Mouse (Mus musculus) layer of hippocampus, adult 2 months (tissue): ENCODE data around the gene Dusp14. TPM values are rescaled to one million over a fixed set of nuclear protein-coding genes. Genes with fewer than 3 reads are reported as not detected.

Experiments used
- DNase-seq, 2 experiments: peaks; one replicate each; pipeline ENCODE4 v3.0.0; 2022; ENCODE audit warnings: low spot score in 2 of 2
- H3K27ac ChIP-seq: fragments of 200-600 bp; 2 replicates; pipeline ENCODE4 v1.8.1; 2022
- H3K4me3 ChIP-seq: fragments of 200-600 bp; 2 replicates; pipeline ENCODE4 v1.8.1; 2022; ENCODE audit warnings: mild to moderate bottlenecking
- CTCF ChIP-seq: fragments of 200-600 bp; conservative IDR thresholded peaks from 2 replicates; pipeline ENCODE4 v1.8.1; 2022; ENCODE audit warnings: antibody characterized with exemption, mild to moderate bottlenecking, moderate library complexity
- total RNA-seq, 2 experiments: library from RNA; stranded (reverse); gene quantifications; 2 replicates each; pipeline ENCODE4 v1.2.3; 2021

Dusp14 gene
- total RNA-seq, 2 experiments from 2014 or later, result 30.9 to 36.3 TPM

GRCm38 (mm10) chr11:84061881-84062280 is 7.2 kb downstream of the Dusp14 start:
- DNase-seq, result no peak
- TF ChIP-seq CTCF, result 0 out of 2 replicates have a peak, but pooled peaks have one; percentile 15
- no peak overlapping the region for H3K4me3 ChIP-seq
- H3K27ac ChIP-seq, result no peak overlapping the region

DNA sequence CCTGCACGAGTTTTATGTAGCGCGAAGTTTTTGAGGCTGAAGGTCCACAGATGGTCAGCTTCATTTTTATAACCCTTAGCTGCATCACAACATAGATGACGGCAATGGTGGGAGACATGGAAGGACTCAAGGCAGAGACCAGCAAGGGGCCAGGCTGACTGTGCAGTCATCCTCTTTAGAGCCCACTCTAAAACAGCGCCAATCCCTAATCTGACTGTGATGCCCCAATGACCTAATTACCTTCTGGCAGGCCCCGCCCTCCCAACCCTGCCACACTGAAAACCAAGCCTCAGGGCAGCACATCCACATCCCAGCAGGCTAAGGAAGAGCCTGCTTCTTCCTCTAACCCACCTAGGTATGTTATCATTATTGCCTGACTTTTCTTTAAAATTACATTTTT is 8.4 kb downstream of the Dusp14 start:
- H3K4me3 ChIP-seq, result no peak overlapping the region
- DNase-seq, result no peak
- H3K27ac ChIP-seq, result no peak overlapping the region
- TF ChIP-seq CTCF, result no peak

DNA sequence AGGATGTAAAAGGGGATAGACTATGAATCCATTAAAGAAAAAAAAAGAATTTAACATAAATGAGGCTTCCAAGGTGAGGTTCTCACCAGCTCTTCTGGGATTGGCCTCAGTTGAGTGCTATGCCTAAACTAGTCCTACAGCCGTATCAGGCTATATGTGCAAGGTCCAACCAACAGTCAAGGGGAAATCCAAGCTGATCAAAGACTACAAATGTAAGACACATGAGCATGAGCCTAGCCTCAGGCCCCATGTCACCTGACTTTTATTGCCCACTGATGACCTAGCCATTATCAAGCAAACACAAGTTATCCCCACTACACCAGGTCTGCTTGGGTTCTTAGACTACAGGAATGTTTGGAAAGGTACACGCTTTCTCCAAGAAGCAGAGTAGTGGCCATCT is 9.3 kb downstream of the Dusp14 start:
- no peak for TF ChIP-seq CTCF
- H3K4me3 ChIP-seq, result no peak overlapping the region
- no peak overlapping the region for H3K27ac ChIP-seq
- DNase-seq, result no peak

DNA sequence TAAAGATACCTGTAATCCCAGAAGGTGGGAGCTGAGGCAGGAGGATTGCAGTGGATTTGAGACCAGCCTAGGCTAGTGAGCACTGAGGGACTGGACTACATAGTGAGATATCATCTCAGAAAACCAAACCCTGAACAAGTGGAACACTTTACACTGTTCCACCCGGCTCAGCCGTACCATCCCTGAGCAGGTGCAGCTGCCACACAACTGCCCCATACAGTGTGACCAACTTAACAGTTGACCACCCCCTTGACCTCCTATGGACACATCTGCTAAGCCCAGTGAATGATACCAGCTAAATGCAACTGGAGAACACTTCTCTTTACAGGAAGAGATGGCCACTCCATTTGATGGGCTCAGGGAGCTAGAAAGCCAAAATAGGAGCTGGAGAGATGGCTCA is 11.6 kb downstream of the Dusp14 start:
- no peak for TF ChIP-seq CTCF
- no peak overlapping the region for H3K27ac ChIP-seq
- H3K4me3 ChIP-seq, result no peak overlapping the region
- DNase-seq, result no peak

GRCm38 (mm10) chr11:84053524-84054163 is 15.4 kb downstream of the Dusp14 start:
- no peak for TF ChIP-seq CTCF
- no peak overlapping the region for H3K4me3 ChIP-seq
- DNase-seq, result peak; percentile 60 to 70

DNA sequence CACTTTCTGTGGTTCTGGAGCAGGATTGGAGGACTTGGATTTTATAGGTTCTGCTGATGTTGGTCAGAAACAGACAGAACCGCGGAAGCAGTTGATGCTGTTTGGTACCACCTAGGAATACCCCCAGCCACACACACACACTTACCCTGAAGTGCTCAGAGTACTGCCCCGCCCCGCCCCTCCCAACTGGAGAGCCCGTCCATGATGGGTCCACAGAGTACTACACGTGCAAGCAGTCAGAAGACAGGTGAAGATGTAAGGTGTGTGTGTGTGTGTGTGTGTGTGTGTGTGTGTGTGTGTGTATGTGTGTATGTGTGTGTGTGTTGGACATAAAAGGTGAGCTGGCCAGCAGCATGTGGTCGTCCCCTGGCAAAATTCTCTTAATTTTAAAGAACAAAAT is 16.0 kb downstream of the Dusp14 start:
- H3K4me3 ChIP-seq, result no peak overlapping the region
- no peak for DNase-seq
- peak overlapping the region; percentile 79 for H3K27ac ChIP-seq
- TF ChIP-seq CTCF, result no peak

More at GRCm38 (mm10) chr11:84053524-84054163, 15.4 kb downstream of the Dusp14 start:
- H3K27ac ChIP-seq, result peak overlapping the region; percentile 79

GRCm38 (mm10) chr11:84048411-84048810 is 20.6 kb downstream of the Dusp14 start:
- no peak for TF ChIP-seq CTCF
- peak overlapping the region; percentile 63 for H3K27ac ChIP-seq
- H3K4me3 ChIP-seq, result no peak overlapping the region
- peak in 1 of 2 experiments; percentile 43 for DNase-seq

- no peak for DNase-seq
- Histone ChIP-seq H3K4me3 (no peak overlapping the region), H3K27ac (peak overlapping the region; percentile 48; the same call in 1 of the 2 replicates)
- TF ChIP-seq CTCF, result no peak
These were observed 21.8 kb downstream of the Dusp14 start for GRCm38 (mm10) chr11:84047270-84047669.

DNA sequence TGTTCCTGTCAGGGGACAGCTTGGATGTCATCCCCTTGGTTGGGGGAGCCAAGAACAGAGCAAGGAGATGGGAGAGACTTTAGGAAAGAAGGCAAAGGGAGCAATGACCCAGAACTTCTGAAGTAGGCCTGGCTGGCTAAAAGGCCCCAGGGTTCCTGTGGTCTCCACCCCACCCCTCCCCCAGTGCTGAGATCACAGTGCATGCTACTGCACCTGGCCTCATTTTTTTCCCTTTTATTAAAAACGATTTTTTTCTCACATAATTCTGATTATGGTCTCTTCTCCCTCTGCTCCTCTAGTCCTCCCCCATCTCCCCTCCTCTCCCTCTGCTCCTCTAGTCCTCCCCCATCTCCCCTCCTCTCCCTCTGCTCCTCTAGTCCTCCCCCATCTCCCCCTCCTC is 24.1 kb downstream of the Dusp14 start:
- DNase-seq, result no peak
- Histone ChIP-seq H3K4me3 (no peak overlapping the region), H3K27ac (peak overlapping the region; percentile 93; the same call in 1 of the 2 replicates)
- no peak for TF ChIP-seq CTCF

DNA sequence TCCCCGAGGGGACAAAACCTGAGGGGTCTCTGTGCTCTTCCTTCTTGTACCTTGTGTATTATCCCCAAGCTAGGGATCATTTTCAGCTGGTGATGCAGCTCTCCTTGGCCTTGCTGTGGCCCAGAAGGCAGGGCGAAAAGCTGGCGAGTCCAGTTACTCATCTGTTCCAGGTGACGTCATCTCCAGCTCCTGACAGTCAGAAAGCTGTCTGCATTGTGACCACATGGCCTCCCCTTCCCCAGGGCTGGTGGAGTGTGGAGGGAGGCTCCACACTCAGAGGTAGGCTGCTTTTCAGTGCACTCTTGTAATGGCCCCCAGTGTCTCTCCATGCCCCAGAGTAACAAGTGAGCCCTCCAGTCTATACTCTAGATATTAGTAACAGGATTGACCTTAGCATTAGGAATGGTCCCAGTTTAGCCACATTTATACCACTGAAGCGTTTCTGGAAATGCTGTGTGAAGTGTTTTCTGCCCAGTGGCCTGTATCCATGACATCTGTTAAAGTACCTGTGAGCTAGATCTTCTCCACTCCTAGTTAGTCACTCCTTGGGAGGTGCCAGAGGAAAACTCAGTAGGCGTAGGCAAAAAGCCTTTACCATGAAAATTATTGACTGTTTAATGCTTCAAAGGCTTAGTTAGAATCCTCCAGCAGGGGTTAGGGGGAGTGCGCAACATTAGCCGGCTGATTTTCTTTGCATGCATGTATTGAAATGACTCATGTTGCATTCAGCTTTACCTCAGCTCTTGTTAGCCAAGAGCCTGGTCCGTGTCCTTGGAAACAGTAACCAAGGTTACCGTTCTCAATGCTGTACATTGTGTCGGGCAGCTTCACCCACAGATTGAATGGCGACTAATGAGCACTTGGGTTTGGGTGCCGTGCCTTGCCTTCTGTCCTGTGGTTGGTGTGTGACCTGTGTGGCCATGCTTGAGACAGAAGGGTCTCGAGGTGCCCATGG is 26.0 kb downstream of the Dusp14 start:
- peak; percentile 54 to 80 for DNase-seq
- Histone ChIP-seq H3K4me3 (no peak overlapping the region), H3K27ac (peak overlapping the region; percentile 93)
- TF ChIP-seq CTCF, result peak; percentile 22

- no peak overlapping the region for H3K4me3 ChIP-seq
- no peak for TF ChIP-seq CTCF
- H3K27ac ChIP-seq, result no peak overlapping the region; the same call in 1 of the 2 replicates
- DNase-seq, result no peak
These were observed 28.4 kb downstream of the Dusp14 start for GRCm38 (mm10) chr11:84040621-84041020.

DNA sequence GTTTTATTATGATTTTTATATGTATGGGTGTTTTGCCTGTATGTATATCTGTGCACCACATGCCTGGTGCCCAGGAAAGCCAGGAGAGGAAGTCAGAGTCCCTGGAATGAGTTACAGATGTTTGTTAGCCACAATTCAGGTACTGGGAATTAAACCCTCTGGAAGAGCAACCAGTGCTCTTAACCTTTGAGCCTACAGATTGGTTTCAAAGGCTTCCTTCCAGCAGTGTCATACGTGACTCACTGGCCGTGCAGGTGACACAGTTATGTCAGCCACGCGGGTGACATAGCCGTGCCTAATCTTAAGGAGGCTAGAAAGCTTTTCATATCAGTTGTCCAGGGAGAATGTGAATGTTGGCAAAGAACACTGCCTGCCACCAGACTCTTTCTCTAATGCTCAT is 35.4 kb downstream of the Dusp14 start:
- no peak for DNase-seq
- no peak for TF ChIP-seq CTCF
- Histone ChIP-seq H3K4me3 (no peak overlapping the region), H3K27ac (no peak overlapping the region)

GRCm38 (mm10) chr11:84032559-84032958 is 36.5 kb downstream of the Dusp14 start:
- TF ChIP-seq CTCF, result no peak
- DNase-seq, result no peak

More at GRCm38 (mm10) chr11:84032559-84032958, 36.5 kb downstream of the Dusp14 start:
- no peak overlapping the region for H3K4me3 ChIP-seq
- H3K27ac ChIP-seq, result no peak overlapping the region
